Mouse (Mus musculus): Measurements from ENCODE around the gene Mpped2.

DNA sequence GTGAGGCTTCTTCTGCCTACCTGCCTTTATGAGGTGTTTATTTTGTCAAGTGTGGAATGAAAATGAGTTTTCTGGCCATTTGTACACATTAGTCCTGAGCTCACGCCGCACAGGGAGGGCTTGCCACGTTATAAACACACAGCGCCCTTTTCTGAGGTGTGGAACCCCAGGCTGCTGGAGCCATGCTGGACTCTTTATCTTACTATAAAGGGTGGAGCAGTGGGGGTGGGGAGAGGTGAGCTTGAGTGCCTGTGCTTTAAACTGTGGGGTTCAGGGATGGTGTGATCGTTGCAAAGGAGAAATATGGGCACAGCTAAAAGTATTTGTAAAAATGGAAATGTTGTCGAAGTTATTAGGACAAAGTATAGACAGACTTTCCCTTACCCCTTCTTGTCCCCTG lies 18.4 kb downstream of the Mpped2 start:
- TF ChIP-seq CTCF (IDR thresholded peaks at IDR 0.05; ENCODE audit: extremely low read depth, insufficient read depth, low read length), result no peak
- TF ChIP-seq POLR2A (IDR thresholded peaks at IDR 0.05; ENCODE audit: extremely low read depth, insufficient read depth, low read length), result no peak

All from cortical plate, adult 2 months (tissue).